Mouse (Mus musculus): ENCODE measurements around the gene 9130230L23Rik. TPM values are rescaled to one million over a fixed set of nuclear protein-coding genes. Genes with fewer than 3 reads are reported as not detected.

The 9130230L23Rik gene
- polyA plus RNA-seq (2012; rRNA removed) = 0.02 and 0.05 TPM in 2 replicates
- not detected in 2 replicates for polyA plus RNA-seq (2014; fragmentation: Nextera tagmentation; extraction: Ambion mirVana)

GRCm38 (mm10) chr5:66004134-66004925, at the start of gene 9130230L23Rik:
TSS of gene 9130230L23Rik (minus strand) at chr5:66004285.
- no peak for ATAC-seq (ENCODE audit: insufficient read depth)

GRCm38 (mm10) chr5:66052777-66053548, 48.9 kb upstream of the 9130230L23Rik start:
- Histone ChIP-seq H3K4me2 (ENCODE audit: low read depth) (peak overlapping the region; percentile 22), H3K9me3 (ENCODE audit: control insufficient read depth, low read length) (no peaks in the 10 kb centered on the region), H3K9ac (replicated peaks) (no peak overlapping the region), H3K4me1 (replicated peaks; ENCODE audit: control insufficient read depth in 2 of 2, insufficient read depth in 2 of 2, low read length in 1 of 2) (no peaks in the 10 kb centered on the region), H3K27me3 (ENCODE audit: control insufficient read depth, insufficient read depth, low read length) (no peaks in the 10 kb centered on the region; the same call in 1 of the 2 replicates), H3K4me3 (ENCODE audit: insufficient read depth in 1 of 2, low read depth in 2 of 2, low read length in 2 of 2) (peak overlapping the region; percentile 35 to 39), H3K36me3 (replicated peaks; ENCODE audit: control insufficient read depth, insufficient read depth, low read depth) (no peaks in the 10 kb centered on the region), H3K27ac (no peak overlapping the region)
- ATAC-seq (ENCODE audit: insufficient read depth) (peak; percentile 80), DNase-seq (ENCODE audit: low read depth in 3 of 3, low spot score in 3 of 3) (no peak)
- TF ChIP-seq EP300 (IDR thresholded peaks at IDR 0.05; ENCODE audit: low read depth) = no peak
- no peak for TF ChIP-seq CTCF (IDR thresholded peaks at IDR 0.05; ENCODE audit: low read depth)
- 71% methylated on average over 20 of the region's 20 CpGs for WGBS (ENCODE audit: insufficient replicate concordance)

More at GRCm38 (mm10) chr5:66004134-66004925, at the start of gene 9130230L23Rik:
- H3K4me2 ChIP-seq (ENCODE audit: low read depth) = peak within 1 kb of the TSS; percentile 27; the same call in 1 of the 2 replicates
- DNase-seq (ENCODE audit: low read depth in 3 of 3, low spot score in 3 of 3) = no peak
- H3K27me3 ChIP-seq (ENCODE audit: control insufficient read depth, insufficient read depth, low read length) = no peaks in the 10 kb centered on the region
- peaks cover 0 to 2% of the 10 kb centered on the region in 2 experiments; a peak in 1 of 4 replicates for H3K4me1 ChIP-seq (replicated peaks; ENCODE audit: control insufficient read depth in 2 of 2, insufficient read depth in 2 of 2, low read length in 1 of 2)
- WGBS (ENCODE audit: insufficient replicate concordance) = 37% methylated on average over 14 of the region's 14 CpGs
- H3K27ac ChIP-seq = no peak within 1 kb of the TSS
- H3K9me3 ChIP-seq (ENCODE audit: control insufficient read depth, low read length) = no peaks in the 10 kb centered on the region
- H3K9ac ChIP-seq (replicated peaks) = no peak within 1 kb of the TSS
- no peak within 1 kb of the TSS for H3K4me3 ChIP-seq (ENCODE audit: insufficient read depth in 1 of 2, low read depth in 2 of 2, low read length in 2 of 2)
- TF ChIP-seq EP300 (IDR thresholded peaks at IDR 0.05; ENCODE audit: low read depth) = no peak
- no peak for TF ChIP-seq CTCF (IDR thresholded peaks at IDR 0.05; ENCODE audit: low read depth)
- H3K36me3 ChIP-seq (replicated peaks; ENCODE audit: control insufficient read depth, insufficient read depth, low read depth) = no peaks in the 10 kb centered on the region

GRCm38 (mm10) chr5:66050841-66051240, 46.8 kb upstream of the 9130230L23Rik start:
- H3K4me2 ChIP-seq (ENCODE audit: low read depth) = no peak overlapping the region
- no peak overlapping the region for H3K4me3 ChIP-seq (ENCODE audit: insufficient read depth in 1 of 2, low read depth in 2 of 2, low read length in 2 of 2)
- DNase-seq (ENCODE audit: low read depth in 3 of 3, low spot score in 3 of 3) (no peak), ATAC-seq (ENCODE audit: insufficient read depth) (no peak)
- no peak overlapping the region for H3K9ac ChIP-seq (replicated peaks)
- H3K4me1 ChIP-seq (replicated peaks; ENCODE audit: control insufficient read depth in 2 of 2, insufficient read depth in 2 of 2, low read length in 1 of 2) = peaks cover 0 to 5% of the 10 kb centered on the region in 2 experiments; a peak in 2 of 4 replicates
- no peaks in the 10 kb centered on the region for H3K36me3 ChIP-seq (replicated peaks; ENCODE audit: control insufficient read depth, insufficient read depth, low read depth)
- H3K27ac ChIP-seq = no peak overlapping the region
- H3K27me3 ChIP-seq (ENCODE audit: control insufficient read depth, insufficient read depth, low read length) = no peaks in the 10 kb centered on the region; the same call in 1 of the 2 replicates
- 67% methylated on average over 5 of the region's 5 CpGs for WGBS (ENCODE audit: insufficient replicate concordance)
- no peak for TF ChIP-seq EP300 (IDR thresholded peaks at IDR 0.05; ENCODE audit: low read depth)
- no peak for TF ChIP-seq CTCF (IDR thresholded peaks at IDR 0.05; ENCODE audit: low read depth)
- H3K9me3 ChIP-seq (ENCODE audit: control insufficient read depth, low read length) = no peaks in the 10 kb centered on the region

GRCm38 (mm10) chr5:66046356-66046755, 42.3 kb upstream of the 9130230L23Rik start:
- H3K4me2 ChIP-seq (ENCODE audit: low read depth) = no peak overlapping the region
- peaks cover 0 to 10% of the 10 kb centered on the region in 2 experiments; a peak in 2 of 4 replicates for H3K4me1 ChIP-seq (replicated peaks; ENCODE audit: control insufficient read depth in 2 of 2, insufficient read depth in 2 of 2, low read length in 1 of 2)
- H3K36me3 ChIP-seq (replicated peaks; ENCODE audit: control insufficient read depth, insufficient read depth, low read depth) = no peaks in the 10 kb centered on the region
- no peak for DNase-seq (ENCODE audit: low read depth in 3 of 3, low spot score in 3 of 3)
- no peak for ATAC-seq (ENCODE audit: insufficient read depth)
- WGBS (ENCODE audit: insufficient replicate concordance) = 55% methylated on average over 3 of the region's 3 CpGs
- no peak for TF ChIP-seq CTCF (IDR thresholded peaks at IDR 0.05; ENCODE audit: low read depth)
- no peak for TF ChIP-seq EP300 (IDR thresholded peaks at IDR 0.05; ENCODE audit: low read depth)
- H3K4me3 ChIP-seq (ENCODE audit: insufficient read depth in 1 of 2, low read depth in 2 of 2, low read length in 2 of 2) = no peak overlapping the region
- H3K27me3 ChIP-seq (ENCODE audit: control insufficient read depth, insufficient read depth, low read length) = no peaks in the 10 kb centered on the region
- no peak overlapping the region for H3K27ac ChIP-seq
- H3K9ac ChIP-seq (replicated peaks) = no peak overlapping the region
- no peaks in the 10 kb centered on the region for H3K9me3 ChIP-seq (ENCODE audit: control insufficient read depth, low read length)
